Mouse (Mus musculus) megakaryocyte, embryonic 14.5 days (primary cell): Measurements from ENCODE around the gene Ncaph2.

ENCODE experiments used
- FLI1 ChIP-seq: IDR thresholded peaks from 2 replicates; pipeline ENCODE4 v1.6.1; 2012; ENCODE audit warnings: low read length, inconsistent platforms, mixed read lengths
- GATA1 ChIP-seq: IDR thresholded peaks from 3 replicates; pipeline ENCODE4 v1.6.1; 2012; ENCODE audit warnings: mixed read lengths, low read length, inconsistent platforms, borderline replicate concordance

GRCm38 (mm10) chr15:89305966-89306365 lies 49.6 kb upstream of the Ncaph2 start:
- TF ChIP-seq GATA1 (no peak), FLI1 (no peak)
